In the genomic region with DNA sequence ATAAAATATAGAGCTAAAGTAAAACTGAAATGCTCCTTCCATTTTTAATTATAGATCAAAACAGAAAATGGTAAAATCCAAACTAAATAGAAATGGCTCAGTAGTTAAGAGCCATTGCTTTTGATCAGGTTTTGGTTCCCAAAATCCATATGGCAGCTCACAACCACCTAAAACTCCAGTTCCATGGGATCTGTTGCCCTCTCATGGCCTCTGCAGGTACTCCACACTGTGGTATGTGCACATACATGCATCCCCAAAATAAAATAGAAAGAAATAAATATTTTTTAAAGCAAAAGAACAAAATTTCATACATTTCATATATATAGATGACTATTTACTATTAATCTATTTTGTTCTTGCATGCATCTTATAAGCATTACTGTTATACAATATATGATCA, we compare ENCODE assay signal across 21 mouse cellular contexts.
A peak's percentile ranks its signal among the peaks of the same experiment; 100 is the strongest.
DNase-seq lines count a peak whose midpoint lies in the region; ATAC-seq and TF ChIP-seq lines count a peak whose summit lies in the region.
"Had no signal": no experiment of that assay in that cellular context is flagged by ENCODE, and none has a peak within 500 bp of the region (broad histone marks: within the 10 kb centered on the region; RNA-seq: fewer than 3 reads in every experiment).

No protein-coding gene starts in this region.

- TF ChIP-seq RAD21 in MEL (IDR thresholded peaks at IDR 0.05; ENCODE audit: low read depth, low read length): peak; percentile 91

- H3K27me3 ChIP-seq in MEL (ENCODE audit: control insufficient read depth in 1 of 2, insufficient read depth in 2 of 2, low read length in 2 of 2): no peaks in the 10 kb centered on the region
- no peaks in the 10 kb centered on the region for H3K27me3 ChIP-seq in kidney, embryonic 14.5 days (ENCODE audit: control insufficient read depth, insufficient read depth, low read length)
- H3K27me3 ChIP-seq: embryonic facial prominence, embryonic 15.5 days; heart, embryonic 12.5 days; intestine, embryonic 15.5 days had no signal

- no peak overlapping the region for H3K9ac ChIP-seq in MEL (ENCODE audit: control insufficient read depth, low read depth, low read length, poor library complexity, severe bottlenecking)
- no peak overlapping the region for H3K9ac ChIP-seq in kidney, embryonic 14.5 days (ENCODE audit: low read depth, low read length)
- H3K9ac ChIP-seq: embryonic facial prominence, embryonic 15.5 days; heart, embryonic 12.5 days; hindbrain, embryonic 14.5 days; intestine, embryonic 15.5 days had no signal

- no peak overlapping the region for H3K27ac ChIP-seq in layer of hippocampus, adult 2 months
- H3K27ac ChIP-seq in MEL (ENCODE audit: control insufficient read depth, low read depth, low read length): no peak overlapping the region
- H3K27ac ChIP-seq in kidney, embryonic 14.5 days (ENCODE audit: low read depth, low read length): no peak overlapping the region
- H3K27ac ChIP-seq: embryonic facial prominence, embryonic 15.5 days; forebrain, embryonic 10.5 days; gastrocnemius, adult 2 months; hindbrain, embryonic 10.5 days; hindbrain, embryonic 14.5 days; intestine, embryonic 15.5 days had no signal

- no peaks in the 10 kb centered on the region for H3K79me2 ChIP-seq in MEL (ENCODE audit: control insufficient read depth, insufficient read depth, low read length, poor library complexity)

- no peak overlapping the region for H3K4me2 ChIP-seq in kidney, embryonic 14.5 days (replicated peaks; ENCODE audit: low read depth, low read length)
- H3K4me2 ChIP-seq: embryonic facial prominence, embryonic 15.5 days; heart, embryonic 12.5 days; hindbrain, embryonic 14.5 days; intestine, embryonic 15.5 days had no signal

- 0 out of 4 replicates have a peak, but pooled peaks cover 0 to 2% of the 10 kb centered on the region in 2 experiments for H3K4me1 ChIP-seq in MEL (ENCODE audit: control insufficient read depth in 1 of 2, insufficient read depth in 2 of 2, low read length in 2 of 2)
- no peaks in the 10 kb centered on the region for H3K4me1 ChIP-seq in kidney, embryonic 14.5 days (ENCODE audit: control insufficient read depth, insufficient read depth, low read length)
- H3K4me1 ChIP-seq: embryonic facial prominence, embryonic 15.5 days; forebrain, embryonic 10.5 days; heart, embryonic 12.5 days; hindbrain, embryonic 10.5 days; intestine, embryonic 15.5 days had no signal

- TF ChIP-seq CTCF in layer of hippocampus, adult 2 months (conservative IDR thresholded peaks at IDR 0.05): peak; percentile 27
- TF ChIP-seq CTCF in MEL (IDR thresholded peaks at IDR 0.05 in 2 of 3, conservative IDR thresholded peaks at IDR 0.05 in 1 of 3; ENCODE audit: control insufficient read depth in 1 of 3, insufficient read depth in 1 of 3, low read depth in 2 of 3, low read length in 3 of 3, poor library complexity in 1 of 3, severe bottlenecking in 1 of 3): peak in 2 of 3 experiments; percentile 65 to 68; a peak in 4 of 6 replicates

- ATAC-seq in kidney, embryonic 14.5 days (ENCODE audit: low FRiP score, low TSS enrichment): no peak
- ATAC-seq: forebrain, embryonic 14.5 days; intestine, embryonic 15.5 days had no signal

- H3K9me3 ChIP-seq in MEL (replicated peaks; ENCODE audit: insufficient read depth, low read length): no peaks in the 10 kb centered on the region
- no peaks in the 10 kb centered on the region for H3K9me3 ChIP-seq in kidney, embryonic 14.5 days (ENCODE audit: control insufficient read depth, low read length)
- H3K9me3 ChIP-seq: embryonic facial prominence, embryonic 15.5 days; forebrain, embryonic 10.5 days; G1E; heart, embryonic 12.5 days; hindbrain, embryonic 10.5 days; intestine, embryonic 15.5 days had no signal

- H3K36me3 ChIP-seq in MEL (ENCODE audit: control insufficient read depth in 1 of 2, insufficient read depth in 2 of 2, low read length in 2 of 2): peaks cover 0 to 5% of the 10 kb centered on the region in 2 experiments; a peak in 2 of 4 replicates
- no peaks in the 10 kb centered on the region for H3K36me3 ChIP-seq in kidney, embryonic 14.5 days (ENCODE audit: control insufficient read depth, insufficient read depth, low read length)
- H3K36me3 ChIP-seq: embryonic facial prominence, embryonic 15.5 days; forebrain, embryonic 10.5 days; G1E; heart, embryonic 12.5 days; hindbrain, embryonic 10.5 days; intestine, embryonic 15.5 days had no signal

- DNase-seq in layer of hippocampus, adult 2 months (ENCODE audit: low spot score in 2 of 2): no peak
- no peak for DNase-seq in layer of hippocampus, postnatal 25 days (ENCODE audit: extremely low spot score in 1 of 2, low spot score in 1 of 2)
- peak; percentile 55 for DNase-seq in MEL (ENCODE audit: low read depth, low spot score)
- DNase-seq in ZHBTc4 (ENCODE audit: low read depth, low spot score): peak; percentile 19
- no peak for DNase-seq in right cerebral cortex, adult 18-20 months
- no peak for DNase-seq in adrenal gland, postnatal 10 days
- DNase-seq: adrenal gland, postnatal 14 days; cerebellum, adult 2 months; cerebellum, postnatal 10 days; gastrocnemius, adult 2 months; gastrocnemius, postnatal 25 days had no signal

- H3K4me3 ChIP-seq in layer of hippocampus, adult 2 months: no peak overlapping the region
- H3K4me3 ChIP-seq in MEL (ENCODE audit: control insufficient read depth in 1 of 2, insufficient read depth in 1 of 2, low read depth in 2 of 2, low read length in 2 of 2): no peak overlapping the region
- no peak overlapping the region for H3K4me3 ChIP-seq in kidney, embryonic 14.5 days (ENCODE audit: low read length)
- H3K4me3 ChIP-seq: embryonic facial prominence, embryonic 15.5 days; erythroblast, embryonic 14.5 days; forebrain, embryonic 10.5 days; gastrocnemius, adult 2 months; heart, embryonic 12.5 days; hindbrain, embryonic 10.5 days; intestine, embryonic 15.5 days had no signal

- TF ChIP-seq POLR2A in MEL (IDR thresholded peaks at IDR 0.05; ENCODE audit: control insufficient read depth in 1 of 2, insufficient read depth in 1 of 2, low read depth in 1 of 2, low read length in 2 of 2, poor library complexity in 1 of 2): no peak

- TF ChIP-seq EP300 in MEL (IDR thresholded peaks at IDR 0.05; ENCODE audit: low read depth in 1 of 2, low read length in 2 of 2): no peak

TF ChIP-seq in MEL, 35 proteins besides CTCF, POLR2A, EP300 and RAD21:
- TF ChIP-seq HCFC1 (IDR thresholded peaks at IDR 0.05; ENCODE audit: low read depth, low read length): no peak
- peak; percentile 79 for TF ChIP-seq SMC3 (IDR thresholded peaks at IDR 0.05; ENCODE audit: low read depth, low read length)
- TF ChIP-seq ZNF384 (IDR thresholded peaks at IDR 0.05; ENCODE audit: low read depth, low read length): no peak
- peak; percentile 67 for TF ChIP-seq ZC3H11A (IDR thresholded peaks at IDR 0.05; ENCODE audit: low read depth, low read length)

Comparison
In these comparisons a context has a peak if more than half of its experiments do, and no peak if none do; other contexts are left out.
1. DNase-seq: peak in MEL (single experiment) and ZHBTc4 (single experiment); none in layer of hippocampus, adult 2 months (0 of 2), layer of hippocampus, postnatal 25 days (0 of 2), right cerebral cortex, adult 18-20 months (single experiment) and adrenal gland, postnatal 10 days (single experiment).